Mouse (Mus musculus) kidney, postnatal 36 days (tissue): ENCODE results near the gene Mpi.

Experiments used
- DNase-seq, 2 experiments: peaks; one replicate each; pipeline ENCODE4 v3.0.0; 2021 to 2022; ENCODE audit warnings: mixed read lengths in 2 of 2

The Mpi gene

GRCm38 (mm10) chr9:57560861-57561710 lies 8.5 kb upstream of the Mpi start, which contains the start of gene Scamp2:
Gene Scamp2 (plus strand): TSS chr9:57560943.
- DNase-seq, result peak; percentile 96 to 97

GRCm38 (mm10) chr9:57560263-57560662 lies 7.7 kb upstream of the Mpi start:
- DNase-seq, result no peak

GRCm38 (mm10) chr9:57559568-57559967 lies 7.0 kb upstream of the Mpi start:
- no peak for DNase-seq

- no peak for DNase-seq
Measured at GRCm38 (mm10) chr9:57558625-57559024, 6.1 kb upstream of the Mpi start.

GRCm38 (mm10) chr9:57557215-57557614 lies 4.7 kb upstream of the Mpi start:
- DNase-seq, result no peak

GRCm38 (mm10) chr9:57554753-57555152 lies 2.2 kb upstream of the Mpi start:
- no peak for DNase-seq

GRCm38 (mm10) chr9:57553119-57553518 lies 556 bp upstream of the Mpi start:
- DNase-seq, result no peak

- DNase-seq, result peak; percentile 73 to 80
Measured at GRCm38 (mm10) chr9:57550126-57550862, 2.3 kb downstream of the Mpi start.

- DNase-seq, result no peak
Measured at GRCm38 (mm10) chr9:57549186-57549585, 3.4 kb downstream of the Mpi start.

- no peak for DNase-seq
Measured at GRCm38 (mm10) chr9:57547869-57548268, 4.7 kb downstream of the Mpi start.

GRCm38 (mm10) chr9:57547287-57547686 lies 5.3 kb downstream of the Mpi start:
- no peak for DNase-seq

- DNase-seq, result no peak
Measured at GRCm38 (mm10) chr9:57543951-57544350, 8.6 kb downstream of the Mpi start.

GRCm38 (mm10) chr9:57541312-57541711 lies 11.3 kb downstream of the Mpi start:
- peak; percentile 35 to 78 for DNase-seq

- no peak for DNase-seq
Measured at GRCm38 (mm10) chr9:57539550-57539949, 13.0 kb downstream of the Mpi start.

- DNase-seq, result peak in 1 of 2 experiments; percentile 49
Measured at GRCm38 (mm10) chr9:57537728-57538181, 14.8 kb downstream of the Mpi start.

GRCm38 (mm10) chr9:57537044-57537727 lies 15.4 kb downstream of the Mpi start, which contains the start of gene Fam219b:
Gene Fam219b (plus strand): TSS chr9:57537528.
- DNase-seq, result peak; percentile 93 to 96

- no peak for DNase-seq
Measured at GRCm38 (mm10) chr9:57536362-57536761, 16.2 kb downstream of the Mpi start.

- DNase-seq, result peak in 1 of 2 experiments; percentile 44
Measured at GRCm38 (mm10) chr9:57531946-57532345, 20.6 kb downstream of the Mpi start.

- no peak for DNase-seq
Measured at GRCm38 (mm10) chr9:57526435-57526834, 26.1 kb downstream of the Mpi start.

GRCm38 (mm10) chr9:57525516-57525915 lies 27.0 kb downstream of the Mpi start:
- no peak for DNase-seq

GRCm38 (mm10) chr9:57524439-57524838 lies 28.1 kb downstream of the Mpi start:
- no peak for DNase-seq

GRCm38 (mm10) chr9:57523754-57524153 lies 28.8 kb downstream of the Mpi start:
- peak in 1 of 2 experiments; percentile 49 for DNase-seq

- no peak for DNase-seq
Measured at GRCm38 (mm10) chr9:57522861-57523246, 29.7 kb downstream of the Mpi start.
